Mouse (Mus musculus) left cerebral cortex, adult 2 months (tissue): ENCODE data around the gene Bcas3. TPM values are rescaled to one million over a fixed set of nuclear protein-coding genes. Genes with fewer than 3 reads are reported as not detected.

ENCODE experiments used
- DNase-seq, 2 experiments: peaks; one replicate each; pipeline ENCODE4 v3.0.0; 2021 to 2022; ENCODE audit warnings: low spot score in 2 of 2, mixed read lengths in 1 of 2; ENCODE audit errors: extremely low spot score in 1 of 2
- H3K27ac ChIP-seq: fragments of 200-600 bp; 2 replicates; pipeline ENCODE4 v1.8.1; 2022
- H3K4me3 ChIP-seq: fragments of 200-600 bp; 2 replicates; pipeline ENCODE4 v1.8.1; 2022
- CTCF ChIP-seq: fragments of 200-600 bp; IDR thresholded peaks from 2 replicates; pipeline ENCODE4 v1.8.1; 2022; ENCODE audit warnings: antibody characterized with exemption, mild to moderate bottlenecking, moderate library complexity
- intact Hi-C: fragments of 180-260 bp; cut with DNase I; formaldehyde crosslinking; loops from one replicate; pipeline ENCODE4 v1.15.1; 2025
- total RNA-seq, 2 experiments: library from RNA; stranded (reverse); gene quantifications; 2 replicates each; pipeline ENCODE4 v1.2.3; 2021

Gene Bcas3
- total RNA-seq, 2 experiments from 2014 or later = 69.1 to 73.0 TPM

GRCm38 (mm10) chr11:85613586-85613985 is 260.6 kb downstream of the Bcas3 start:
- Histone ChIP-seq H3K27ac (no peak overlapping the region), H3K4me3 (no peak overlapping the region)
- no peak for TF ChIP-seq CTCF
- DNase-seq = no peak
- intact Hi-C loops = no loop called here

DNA sequence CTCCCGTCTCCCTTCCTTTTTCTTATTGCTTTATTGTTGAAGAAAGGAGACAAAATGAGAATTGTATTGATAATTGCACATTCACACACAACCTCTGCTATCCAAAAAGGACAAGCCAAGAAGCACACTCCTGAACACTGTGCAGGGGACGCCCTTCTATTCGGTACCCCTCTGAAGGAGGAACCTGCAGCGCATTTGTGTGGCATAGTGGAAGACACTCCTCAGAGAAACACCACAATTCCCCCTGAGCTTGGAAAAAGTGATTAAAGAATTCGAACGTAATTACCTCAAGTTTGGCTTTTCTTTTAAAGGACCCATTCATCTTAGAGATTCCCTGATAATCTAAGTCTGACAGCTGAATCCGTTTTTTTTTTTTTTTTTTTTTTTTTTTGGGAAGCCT is 261.5 kb downstream of the Bcas3 start:
- intact Hi-C loops = no loop called here
- Histone ChIP-seq H3K27ac (no peak overlapping the region), H3K4me3 (no peak overlapping the region)
- no peak for DNase-seq
- TF ChIP-seq CTCF = no peak

DNA sequence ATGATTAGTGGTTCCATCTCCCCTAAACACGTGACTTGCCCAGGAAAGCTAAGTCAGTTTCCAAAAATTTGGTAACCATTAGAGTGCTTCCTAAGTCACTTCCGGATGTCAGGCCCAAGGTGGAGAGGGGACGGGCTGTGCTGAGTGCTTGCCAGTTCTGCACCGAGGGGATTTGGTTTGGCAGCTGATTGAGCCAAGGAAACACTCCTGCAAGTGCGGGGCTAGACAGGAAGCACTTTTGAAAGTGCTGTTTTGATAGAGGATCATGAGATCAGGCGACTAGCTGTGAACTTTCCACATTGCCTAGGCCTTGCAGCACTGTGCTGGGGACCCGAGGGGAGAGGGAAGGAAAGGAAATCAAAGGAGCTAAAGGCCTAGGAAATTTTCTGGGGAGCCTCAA is 262.5 kb downstream of the Bcas3 start:
- H3K4me3 ChIP-seq = no peak overlapping the region
- H3K27ac ChIP-seq = no peak overlapping the region
- DNase-seq = no peak
- intact Hi-C loops = no loop called here
- no peak for TF ChIP-seq CTCF

GRCm38 (mm10) chr11:85621486-85621885 is 268.5 kb downstream of the Bcas3 start:
- TF ChIP-seq CTCF = no peak
- no peak overlapping the region for H3K4me3 ChIP-seq
- H3K27ac ChIP-seq = no peak overlapping the region
- no peak for DNase-seq
- intact Hi-C loops = no loop called here

DNA sequence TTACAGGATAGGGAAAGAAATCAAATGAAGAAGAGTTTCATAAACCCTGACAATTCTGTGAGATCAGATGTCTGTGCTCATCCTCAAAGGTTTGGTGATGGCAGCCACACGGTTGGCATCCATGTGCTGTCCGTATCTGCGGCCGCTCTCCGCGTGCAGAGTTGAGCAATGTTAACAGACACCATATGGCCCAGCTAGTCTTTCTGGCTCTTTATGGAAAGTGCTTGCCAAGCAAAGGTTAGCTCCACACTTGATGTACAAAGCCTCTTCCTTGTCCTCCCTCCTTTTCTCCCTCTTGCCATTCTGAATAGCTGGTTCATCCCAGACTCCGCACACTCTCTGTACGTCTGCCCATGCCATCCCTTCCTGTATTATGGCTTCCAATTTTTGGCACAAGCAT is 269.0 kb downstream of the Bcas3 start:
- DNase-seq = no peak
- no peak for TF ChIP-seq CTCF
- intact Hi-C loops = no loop called here
- Histone ChIP-seq H3K4me3 (no peak overlapping the region), H3K27ac (no peak overlapping the region)

GRCm38 (mm10) chr11:85625206-85625605 is 272.2 kb downstream of the Bcas3 start:
- no peak for DNase-seq
- intact Hi-C loops = no loop called here
- no peak for TF ChIP-seq CTCF
- H3K4me3 ChIP-seq = no peak overlapping the region
- no peak overlapping the region for H3K27ac ChIP-seq

DNA sequence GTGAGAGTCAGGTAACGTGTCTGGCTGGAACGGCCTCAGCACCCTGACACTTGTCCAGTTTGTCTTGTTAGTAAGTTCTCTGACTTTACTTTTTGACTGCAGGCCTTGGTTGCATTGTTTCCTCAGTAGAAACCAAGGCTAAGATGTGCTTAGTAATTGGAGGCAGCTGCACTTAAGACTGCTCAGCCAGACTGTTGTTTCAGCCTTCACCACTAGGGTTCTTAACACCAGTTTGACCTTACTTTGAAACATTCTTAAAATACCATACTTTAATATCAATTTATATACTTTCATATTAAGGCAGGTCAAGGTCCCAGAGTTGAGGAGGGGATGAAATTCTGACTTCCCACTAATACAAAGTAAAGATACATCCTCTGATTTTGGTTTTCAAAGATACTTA is 273.9 kb downstream of the Bcas3 start:
- DNase-seq = no peak
- no peak overlapping the region for H3K27ac ChIP-seq
- TF ChIP-seq CTCF = peak; percentile 41
- no peak overlapping the region for H3K4me3 ChIP-seq
- intact Hi-C loops = no loop called here

- Histone ChIP-seq H3K27ac (no peak overlapping the region), H3K4me3 (no peak overlapping the region)
- no peak for TF ChIP-seq CTCF
- intact Hi-C loops = no loop called here
- no peak for DNase-seq
Measured at GRCm38 (mm10) chr11:85627405-85627804, 274.4 kb downstream of the Bcas3 start.

GRCm38 (mm10) chr11:85628303-85629063 is 275.5 kb downstream of the Bcas3 start:
- no peak overlapping the region for H3K4me3 ChIP-seq
- intact Hi-C loops = no loop called here
- no peak for TF ChIP-seq CTCF
- DNase-seq = no peak
- H3K27ac ChIP-seq = no peak overlapping the region

- no peak overlapping the region for H3K4me3 ChIP-seq
- DNase-seq = no peak
- no peak overlapping the region for H3K27ac ChIP-seq
- intact Hi-C loops = no loop called here
- TF ChIP-seq CTCF = no peak
Measured at GRCm38 (mm10) chr11:85632568-85632981, 279.6 kb downstream of the Bcas3 start.

- no peak for TF ChIP-seq CTCF
- no peak overlapping the region for H3K27ac ChIP-seq
- H3K4me3 ChIP-seq = no peak overlapping the region
- intact Hi-C loops = no loop called here
- DNase-seq = no peak
Measured at GRCm38 (mm10) chr11:85638696-85639495, 285.9 kb downstream of the Bcas3 start.

GRCm38 (mm10) chr11:85640659-85641058 is 287.7 kb downstream of the Bcas3 start:
- intact Hi-C loops = no loop called here
- Histone ChIP-seq H3K27ac (no peak overlapping the region), H3K4me3 (peak overlapping the region; percentile 13; the same call in 1 of the 2 replicates)
- TF ChIP-seq CTCF = peak; percentile 9; the same call in 1 of the 2 replicates
- DNase-seq = peak; percentile 12 to 17

- no peak for TF ChIP-seq CTCF
- Histone ChIP-seq H3K4me3 (no peak overlapping the region), H3K27ac (no peak overlapping the region)
- intact Hi-C loops = no loop called here
- no peak for DNase-seq
Measured at GRCm38 (mm10) chr11:85641486-85641885, 288.5 kb downstream of the Bcas3 start.
